Mouse (Mus musculus): ENCODE results near the gene Rad51c. TPM values are rescaled to one million over a fixed set of nuclear protein-coding genes. Genes with fewer than 3 reads are reported as not detected.
"Not testable (repeated sequence)": the region's sequence is repeated elsewhere in the genome, so short reads cannot be mapped to it uniquely, and the experiment has no call there.

Rad51c gene
- total RNA-seq, 2 experiments from 2014 or later: 0.17 to 0.18 TPM

DNA sequence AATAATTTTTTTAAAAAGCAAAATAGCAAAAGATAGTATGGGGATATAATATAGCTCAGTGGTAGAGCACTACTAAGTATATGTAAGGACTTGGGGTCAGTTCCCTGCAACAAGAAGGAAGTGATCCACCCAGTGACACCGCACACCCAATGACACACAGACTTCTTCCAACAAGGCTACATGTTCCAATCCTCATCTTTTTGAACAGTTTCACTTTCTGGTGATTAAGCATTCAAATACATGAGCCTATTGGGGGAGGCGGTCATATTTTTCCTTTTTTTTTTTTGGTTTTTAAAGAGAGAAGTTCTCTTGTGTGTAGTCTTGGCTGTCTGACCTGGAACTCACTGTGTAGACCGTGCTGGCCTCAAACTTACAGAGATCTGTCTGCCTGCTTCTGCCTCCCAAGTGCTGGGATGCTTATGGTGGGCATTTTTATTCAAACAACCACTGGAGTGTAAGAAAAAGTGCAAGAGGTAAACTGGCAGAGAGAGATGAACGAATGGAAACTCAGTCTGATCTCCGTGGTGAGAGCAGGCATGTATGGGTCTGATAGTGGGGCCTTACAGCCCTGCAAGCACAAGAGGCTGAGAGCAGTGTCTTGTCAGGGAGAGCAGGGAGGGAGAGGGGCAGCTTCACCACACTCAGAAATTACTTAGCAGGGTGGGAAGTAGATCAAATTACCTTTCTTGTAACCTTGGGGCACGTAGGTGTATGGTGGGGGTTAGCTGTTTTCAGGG is 28.3 kb upstream of the Rad51c start:
- no peak for DNase-seq (ENCODE audit: low spot score)

DNA sequence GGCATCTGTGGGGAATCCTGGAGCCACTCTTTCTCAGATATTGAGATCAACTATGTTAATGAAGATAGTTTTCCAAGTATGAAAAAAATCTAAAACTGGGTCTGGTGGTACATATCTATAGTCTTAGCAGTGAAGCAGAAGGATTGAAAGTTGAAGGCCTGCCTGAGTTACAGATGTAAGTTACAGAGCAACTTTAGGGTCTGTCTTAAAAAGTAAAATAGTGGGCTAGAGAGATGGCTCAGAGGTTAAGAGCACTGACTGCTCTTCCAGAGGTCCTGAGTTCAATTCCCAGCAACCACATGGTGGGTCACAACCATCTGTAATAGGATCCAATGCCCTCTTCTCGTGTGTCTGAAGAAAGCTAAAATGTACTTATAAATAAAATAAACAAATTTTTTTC is 27.7 kb upstream of the Rad51c start:
- no peak for DNase-seq (ENCODE audit: low spot score)

DNA sequence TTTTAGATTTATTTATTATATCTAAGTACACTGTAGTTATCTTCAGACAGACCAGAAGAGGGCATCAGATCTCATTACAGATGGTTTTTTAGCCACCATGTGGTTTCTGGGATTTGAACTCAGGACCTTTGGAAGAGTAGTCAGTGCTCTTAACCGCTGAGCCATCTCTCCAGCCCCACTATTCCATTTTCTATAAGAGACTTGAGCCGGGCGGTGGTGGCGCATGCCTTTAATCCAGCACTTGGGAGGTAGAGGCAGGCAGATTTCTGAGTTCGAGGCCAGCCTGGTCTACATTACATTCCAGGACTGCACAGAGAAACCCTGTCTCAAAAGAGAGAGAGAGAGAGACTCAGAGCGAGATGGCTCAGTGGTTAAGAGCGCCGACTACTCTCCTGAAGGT is 27.1 kb upstream of the Rad51c start:
- DNase-seq (ENCODE audit: low spot score): not testable (repeated sequence)

DNA sequence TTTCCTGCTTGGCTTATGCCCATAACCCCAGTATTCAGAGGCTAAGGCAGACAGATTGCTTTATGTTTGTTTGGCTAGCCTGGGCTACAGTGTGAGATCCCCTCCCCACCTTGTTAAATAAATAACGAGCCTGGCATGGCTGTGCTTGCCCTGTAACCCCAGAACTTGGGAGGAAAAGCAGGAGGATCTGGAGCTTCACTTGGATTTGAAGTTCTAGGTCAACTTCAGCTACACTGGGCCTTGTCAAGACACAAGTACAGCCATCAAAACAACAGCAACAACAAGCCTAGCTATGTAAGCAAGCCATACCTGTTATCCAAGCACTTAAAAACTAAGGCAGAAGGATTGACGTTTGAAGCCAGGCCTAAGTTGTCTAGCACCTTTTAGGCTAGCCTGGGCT is 25.6 kb upstream of the Rad51c start:
- no peak for DNase-seq (ENCODE audit: low spot score)

DNA sequence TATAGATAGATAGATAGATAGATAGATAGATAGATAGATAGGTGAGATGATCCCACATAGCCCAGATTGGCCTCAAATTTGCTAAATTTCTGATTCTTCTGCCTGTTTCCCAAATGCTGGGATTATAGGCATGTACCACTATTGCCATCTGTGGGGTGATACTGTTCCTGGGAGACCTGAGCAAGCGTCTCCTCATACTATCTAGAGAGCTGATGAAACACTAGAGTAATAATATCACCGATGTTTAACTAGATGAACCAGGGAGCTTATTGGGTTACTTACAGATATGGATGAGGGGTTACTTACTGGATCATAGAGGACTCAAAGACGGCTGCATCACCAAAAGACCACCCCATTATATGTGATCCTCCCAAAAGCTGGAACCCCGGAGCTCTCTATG is 24.6 kb upstream of the Rad51c start:
- DNase-seq (ENCODE audit: low spot score): no peak

DNA sequence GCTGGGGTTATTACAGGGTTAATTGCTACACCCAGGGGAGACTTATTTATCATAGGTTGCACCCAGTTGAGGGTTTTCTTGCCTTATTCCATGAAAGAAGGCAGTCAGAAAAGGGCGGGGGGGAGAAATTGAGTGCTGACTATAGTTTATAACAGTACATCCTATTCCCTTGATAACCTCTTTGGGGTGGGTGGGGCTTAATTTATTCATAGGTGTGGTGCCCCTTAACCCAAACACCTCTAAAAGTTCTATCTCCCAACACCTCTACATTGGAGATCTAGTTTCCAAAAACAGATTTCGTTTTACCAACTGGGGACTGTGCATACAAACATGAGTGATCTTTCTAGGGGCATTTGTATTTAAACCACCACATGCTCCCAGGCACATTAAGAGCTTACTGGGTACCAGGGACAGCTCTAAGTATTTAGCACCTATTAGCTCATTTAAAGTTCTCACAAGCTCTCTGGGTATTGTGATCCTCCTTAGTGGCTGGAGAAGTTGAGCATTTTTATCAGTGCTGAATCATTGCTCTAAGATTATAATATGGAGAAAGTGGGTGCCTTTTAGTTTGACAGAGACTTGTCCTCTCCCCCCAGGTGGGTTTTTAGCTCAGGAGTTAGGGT is 23.4 kb upstream of the Rad51c start:
- no peak for DNase-seq (ENCODE audit: low spot score)

DNA sequence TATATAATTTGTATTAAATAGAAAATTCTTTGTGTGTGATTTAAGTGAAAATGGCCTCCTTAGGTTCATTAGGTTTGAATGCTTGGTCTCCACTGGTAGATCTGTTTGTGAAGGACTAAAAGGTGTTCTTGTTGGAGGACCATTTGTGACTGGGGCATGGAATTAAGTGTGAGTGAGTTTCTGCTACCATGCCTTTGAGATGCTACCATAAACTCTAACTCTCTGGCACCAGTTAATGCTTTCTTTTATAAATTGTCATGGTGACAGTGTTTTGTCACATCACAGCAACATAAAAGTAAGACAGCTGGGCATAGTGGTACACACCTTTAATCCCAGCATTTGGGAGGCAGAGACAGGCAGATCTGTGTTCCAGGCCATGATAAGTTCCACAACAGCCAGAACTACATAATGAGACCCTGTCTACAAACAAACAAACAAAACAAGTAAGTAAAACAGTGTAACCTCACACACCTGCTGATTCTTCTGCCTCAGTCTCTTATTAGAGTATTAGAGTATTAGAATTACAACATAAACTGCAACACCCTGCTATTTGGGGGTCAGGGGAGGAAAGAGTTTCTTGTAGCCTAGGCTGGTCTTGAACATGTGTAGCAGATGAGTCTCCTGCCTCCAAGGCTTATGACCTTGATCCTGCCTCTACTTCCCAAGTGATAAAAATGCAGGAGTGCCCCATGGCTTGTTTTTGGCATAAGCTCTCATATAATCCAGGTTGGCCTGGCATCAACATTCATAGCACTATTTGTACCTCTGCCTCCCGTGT is 22.7 kb upstream of the Rad51c start:
- DNase-seq (ENCODE audit: low spot score): no peak

DNA sequence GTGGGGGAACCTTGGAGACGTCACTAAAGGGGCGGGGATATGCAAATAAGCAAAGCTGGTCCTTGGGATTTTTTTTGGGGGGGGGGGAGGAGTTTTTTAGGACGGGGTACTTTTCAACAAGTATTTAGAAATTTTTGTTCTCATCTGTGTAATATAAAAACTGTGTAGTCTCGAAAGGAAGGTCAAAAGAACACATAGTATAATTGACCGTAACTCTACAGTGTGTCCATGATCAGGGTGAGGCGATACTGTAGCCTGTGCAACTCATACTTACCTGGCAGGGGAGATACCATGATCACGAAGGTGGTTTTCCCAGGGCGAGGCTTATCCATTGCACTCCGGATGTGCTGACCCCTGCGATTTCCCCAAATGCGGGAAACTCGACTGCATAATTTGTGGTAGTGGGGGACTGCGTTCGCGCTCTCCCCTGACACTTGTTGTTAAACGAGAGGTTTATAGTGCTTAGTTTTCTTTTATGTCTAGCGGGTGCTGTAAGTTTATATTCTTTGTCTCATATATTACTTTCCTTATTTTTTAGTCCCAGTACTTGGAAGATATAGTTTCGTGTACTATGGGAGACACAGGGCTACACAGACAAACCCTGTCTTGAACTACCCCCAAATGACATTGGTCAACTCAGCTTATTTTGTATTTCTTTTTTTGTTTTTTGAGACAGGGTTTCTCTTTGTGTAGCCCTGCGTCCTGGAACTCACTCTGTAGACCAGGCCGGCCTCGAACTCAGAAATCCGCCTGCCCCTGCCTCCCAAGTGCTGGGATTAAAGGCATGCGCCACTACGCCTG is 21.9 kb upstream of the Rad51c start:
- DNase-seq (ENCODE audit: low spot score): peak; percentile 90

DNA sequence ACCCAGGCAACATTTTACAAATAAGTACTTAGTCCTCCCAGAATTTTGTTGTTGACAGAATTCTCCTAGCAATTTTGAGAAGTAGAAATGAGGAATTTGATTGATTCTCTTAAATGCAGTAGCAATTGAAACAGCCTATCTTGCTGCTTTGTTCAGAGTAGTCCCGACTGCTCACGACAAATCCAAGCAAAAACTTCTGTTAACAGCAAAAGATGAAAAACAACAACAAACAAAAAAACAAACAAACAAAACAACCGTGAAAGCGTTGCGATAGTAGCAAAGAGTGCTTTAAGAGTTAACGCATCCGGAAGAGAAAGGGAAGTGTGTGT is 21.3 kb upstream of the Rad51c start:
- DNase-seq (ENCODE audit: low spot score): no peak

DNA sequence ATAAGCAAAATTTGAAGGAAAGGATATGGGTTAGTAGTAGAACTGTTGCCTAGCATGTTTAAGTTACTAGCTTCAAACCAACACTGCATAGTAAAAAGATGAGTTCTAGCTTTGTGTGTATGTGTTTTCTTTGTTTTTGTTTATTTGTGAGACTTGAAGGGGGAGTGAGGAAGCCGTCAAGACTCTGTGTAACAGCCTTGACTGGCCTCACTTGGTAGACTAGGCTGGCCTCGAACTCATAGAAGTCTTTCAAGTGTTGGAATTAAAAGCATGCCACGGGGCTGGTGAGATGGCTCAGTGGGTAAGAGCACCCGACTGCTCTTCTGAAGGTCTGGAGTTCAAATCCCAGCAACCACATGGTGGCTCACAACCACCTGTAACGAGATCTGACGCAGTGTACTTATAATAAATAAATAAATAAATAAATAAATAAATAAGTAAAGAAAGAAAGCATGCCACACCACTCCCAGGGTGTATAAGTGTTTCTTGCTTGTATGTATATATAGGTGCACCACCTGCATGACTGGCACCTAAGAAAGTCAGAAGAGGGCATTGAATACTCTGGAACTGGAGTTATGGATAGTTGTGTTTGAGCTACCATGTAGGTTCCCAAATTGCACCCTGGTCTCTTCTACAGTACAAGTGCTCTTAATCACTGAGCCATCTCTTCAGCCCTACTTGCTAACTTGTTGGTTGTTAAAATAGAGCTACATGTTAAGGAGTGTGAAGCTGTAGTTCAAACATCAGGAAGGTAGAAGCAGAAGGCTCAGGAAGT is 19.0 kb upstream of the Rad51c start:
- no peak for DNase-seq (ENCODE audit: low spot score)

DNA sequence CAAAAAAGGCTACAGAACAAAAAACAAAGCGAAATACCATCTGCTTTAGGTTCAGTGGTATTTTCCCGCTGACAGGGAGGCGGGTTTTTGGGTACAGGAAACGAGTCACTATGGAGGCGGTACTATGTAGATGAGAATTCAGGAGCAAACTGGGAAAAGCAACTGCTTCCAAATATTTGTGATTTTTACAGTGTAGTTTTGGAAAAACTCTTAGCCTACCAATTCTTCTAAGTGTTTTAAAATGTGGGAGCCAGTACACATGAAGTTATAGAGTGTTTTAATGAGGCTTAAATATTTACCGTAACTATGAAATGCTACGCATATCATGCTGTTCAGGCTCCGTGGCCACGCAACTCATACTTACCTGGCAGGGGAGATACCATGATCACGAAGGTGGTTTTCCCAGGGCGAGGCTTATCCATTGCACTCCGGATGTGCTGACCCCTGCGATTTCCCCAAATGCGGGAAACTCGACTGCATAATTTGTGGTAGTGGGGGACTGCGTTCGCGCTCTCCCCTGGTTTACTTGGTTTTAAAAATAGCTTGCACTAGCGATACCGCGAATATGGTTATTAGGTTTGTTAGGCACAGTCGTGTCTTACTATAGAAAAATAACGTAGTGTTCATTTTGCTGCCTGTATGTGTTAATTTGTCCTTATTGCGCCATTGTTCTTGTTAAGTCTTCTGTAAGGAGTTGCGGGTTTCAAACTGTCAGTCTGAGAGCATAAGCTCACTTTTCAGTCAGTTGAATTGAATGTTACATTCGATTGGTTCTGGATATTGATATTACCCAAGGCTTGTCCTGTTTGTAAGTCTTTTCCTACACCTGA is 18.0 kb upstream of the Rad51c start:
- DNase-seq (ENCODE audit: low spot score): peak; percentile 85

DNA sequence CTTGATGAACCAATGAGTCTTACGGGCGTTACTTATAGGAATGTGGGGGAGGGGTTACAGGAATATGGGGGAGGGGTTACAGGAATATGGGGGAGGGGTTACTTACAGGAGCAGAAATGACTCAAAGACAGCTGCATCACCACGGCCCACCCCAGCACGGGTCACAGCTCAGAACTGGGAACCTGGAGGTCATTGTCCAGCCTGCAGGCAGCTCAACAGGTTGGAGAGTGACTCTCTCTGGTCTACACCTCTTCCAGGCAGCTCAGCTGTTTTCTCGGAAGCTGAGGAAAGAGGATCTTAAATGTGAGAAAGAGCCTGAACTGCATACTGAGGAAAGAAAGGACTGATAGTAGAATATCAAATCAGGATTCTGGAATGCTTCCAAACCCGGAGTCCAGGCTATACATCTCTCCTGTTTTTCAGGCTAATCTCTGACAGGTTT is 17.0 kb upstream of the Rad51c start:
- no peak for DNase-seq (ENCODE audit: low spot score)

DNA sequence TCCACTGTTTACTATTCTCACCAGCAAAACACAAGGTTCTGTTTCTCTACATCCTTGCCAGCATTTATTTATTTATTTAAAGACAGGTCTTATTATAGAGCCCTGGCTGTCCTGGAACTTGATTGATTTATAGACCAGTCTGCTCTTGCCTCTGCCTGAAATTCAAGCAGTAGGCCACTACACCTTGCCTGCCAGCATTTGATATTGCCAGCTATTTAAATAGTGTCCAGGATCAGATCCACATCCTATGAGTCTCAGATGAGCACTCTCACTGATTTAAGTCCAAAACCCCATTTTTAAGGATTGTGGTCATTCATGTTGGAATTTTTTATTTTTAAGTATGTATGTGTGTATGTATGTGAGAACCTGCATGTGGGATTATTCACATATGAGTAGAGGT is 16.1 kb upstream of the Rad51c start:
- peak; percentile 51 for DNase-seq (ENCODE audit: low spot score)

DNA sequence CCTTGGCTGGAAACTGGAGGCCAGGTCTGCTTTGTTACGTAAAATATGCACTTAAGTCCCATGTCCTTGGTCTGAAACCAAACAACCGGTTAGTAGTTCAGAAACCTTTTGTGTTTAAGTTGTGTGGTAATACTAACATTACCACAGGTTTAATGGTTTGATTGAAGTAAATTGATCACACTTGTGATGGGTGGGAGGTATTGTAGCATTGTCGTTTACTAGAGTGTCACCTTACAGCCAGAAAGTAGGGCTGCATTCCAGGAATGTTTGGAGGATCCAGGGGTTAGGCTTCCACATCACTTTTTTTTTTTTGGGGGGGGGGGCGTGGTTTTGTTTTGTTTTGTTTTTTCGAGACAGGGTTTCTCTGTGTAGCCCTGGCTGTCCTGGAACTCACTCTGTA is 11.4 kb upstream of the Rad51c start:
- no peak for DNase-seq (ENCODE audit: low spot score)

DNA sequence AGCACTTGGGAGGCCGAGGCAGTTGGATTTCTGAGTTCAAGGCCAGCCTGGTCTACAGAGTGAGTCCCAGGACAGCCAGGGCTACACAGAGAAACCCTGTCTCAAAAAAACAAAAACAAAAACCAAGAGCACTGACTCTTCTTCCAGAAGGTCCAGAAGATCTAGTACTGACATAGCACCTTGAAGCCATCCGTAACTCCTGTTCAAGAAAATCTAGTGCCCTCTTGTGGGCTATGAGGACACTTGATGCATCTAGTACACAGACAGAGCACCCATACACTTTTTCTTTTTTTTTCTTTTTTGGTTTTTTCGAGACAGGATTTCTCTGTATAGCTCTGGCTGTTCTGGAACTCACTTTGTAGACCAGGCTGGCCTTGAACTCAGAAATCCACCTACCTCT is 8.7 kb upstream of the Rad51c start:
- not testable (repeated sequence) for DNase-seq (ENCODE audit: low spot score)

DNA sequence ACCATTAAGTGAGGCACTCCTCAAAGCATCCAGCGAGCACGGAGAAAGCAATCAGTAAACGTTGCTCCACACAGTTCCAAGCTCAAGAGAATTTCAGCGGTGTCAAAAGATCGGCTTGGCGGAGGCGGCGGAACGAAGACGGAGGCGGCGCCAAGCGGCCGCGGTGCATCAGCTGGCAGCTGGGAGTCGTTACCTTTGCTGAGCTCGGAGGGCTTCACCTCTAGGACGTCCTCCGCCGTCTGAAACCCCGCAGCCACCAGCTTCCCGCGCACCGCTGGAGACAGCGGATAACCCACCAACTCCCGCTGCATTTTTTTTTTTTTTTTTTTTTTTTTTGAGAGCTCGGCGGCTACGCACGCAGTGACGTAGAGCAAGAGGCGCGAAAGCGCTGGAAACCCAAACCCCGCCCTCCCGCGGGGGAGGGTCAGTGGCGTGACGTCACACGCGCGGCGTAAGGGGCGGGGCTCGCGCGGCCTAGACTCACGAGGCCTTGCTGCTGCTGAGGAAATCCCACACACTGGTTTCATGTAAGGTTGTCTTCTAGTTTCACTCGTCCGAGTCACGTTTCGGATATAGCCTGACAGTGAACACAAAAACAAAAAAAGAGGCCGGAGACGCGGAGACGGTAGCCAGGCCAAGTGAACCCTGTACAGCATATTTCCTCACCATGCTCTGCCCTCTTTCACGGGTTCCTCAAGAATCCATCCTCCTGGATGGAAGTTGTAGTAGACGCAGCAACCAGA is 472 bp downstream of the Rad51c start:
- DNase-seq (ENCODE audit: low spot score): peak; percentile 95

DNA sequence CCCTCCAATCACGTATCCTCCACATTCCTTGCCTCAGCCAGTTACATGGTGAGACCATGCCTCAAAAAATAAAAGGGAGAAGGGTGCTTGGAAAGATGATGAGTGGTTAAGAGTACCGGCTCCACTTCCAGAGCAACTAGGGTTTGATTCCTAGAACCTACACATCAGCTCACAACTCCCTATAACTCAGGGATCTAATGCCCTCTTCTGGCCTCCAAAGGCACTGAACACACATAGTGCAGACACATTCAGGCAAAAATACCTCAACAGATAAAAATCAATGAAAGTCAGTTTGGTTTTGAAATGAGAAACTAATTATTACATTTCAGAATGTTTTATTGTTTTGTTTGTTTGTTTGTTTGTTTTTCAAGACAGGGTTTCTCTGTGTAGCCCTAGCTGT is 6.4 kb downstream of the Rad51c start:
- DNase-seq (ENCODE audit: low spot score): no peak

DNA sequence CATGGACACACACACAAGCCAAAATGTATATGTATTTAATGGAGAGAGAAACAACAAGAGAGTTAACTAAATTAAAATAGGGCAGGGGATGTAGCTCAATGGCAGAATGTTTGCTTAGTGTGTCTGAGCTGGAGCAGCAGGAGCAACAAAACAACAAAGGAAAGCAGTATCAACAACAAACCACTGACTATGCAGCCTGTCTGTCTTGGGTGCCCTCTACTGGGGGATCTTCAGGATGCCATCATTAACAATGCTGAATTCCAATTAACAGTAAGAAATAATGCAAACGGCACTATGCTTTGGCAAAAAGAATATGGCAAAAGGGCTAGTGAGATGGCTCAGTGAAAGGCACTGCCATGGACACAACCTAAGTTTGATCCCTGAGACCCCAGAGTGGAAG is 10.9 kb downstream of the Rad51c start:
- DNase-seq (ENCODE audit: low spot score): no peak

DNA sequence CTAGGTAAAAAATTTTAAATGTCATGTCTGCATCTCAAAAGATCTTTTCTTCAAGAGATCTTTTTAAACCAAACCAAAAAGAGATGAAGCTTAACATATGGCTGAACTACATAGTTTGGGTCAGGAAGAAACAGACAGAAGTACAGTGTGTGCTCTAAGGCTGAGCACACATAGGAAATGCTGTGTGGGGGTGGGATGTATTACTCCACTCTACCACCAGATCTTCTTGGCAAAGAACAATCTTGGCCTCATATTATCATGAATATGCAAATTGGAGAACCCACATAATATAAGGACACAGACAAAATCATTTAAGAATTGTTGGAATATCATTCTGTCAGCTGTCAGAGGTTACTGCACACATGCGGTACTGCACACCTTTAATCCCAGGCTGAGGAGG is 19.1 kb downstream of the Rad51c start:
- no peak for DNase-seq (ENCODE audit: low spot score)

DNA sequence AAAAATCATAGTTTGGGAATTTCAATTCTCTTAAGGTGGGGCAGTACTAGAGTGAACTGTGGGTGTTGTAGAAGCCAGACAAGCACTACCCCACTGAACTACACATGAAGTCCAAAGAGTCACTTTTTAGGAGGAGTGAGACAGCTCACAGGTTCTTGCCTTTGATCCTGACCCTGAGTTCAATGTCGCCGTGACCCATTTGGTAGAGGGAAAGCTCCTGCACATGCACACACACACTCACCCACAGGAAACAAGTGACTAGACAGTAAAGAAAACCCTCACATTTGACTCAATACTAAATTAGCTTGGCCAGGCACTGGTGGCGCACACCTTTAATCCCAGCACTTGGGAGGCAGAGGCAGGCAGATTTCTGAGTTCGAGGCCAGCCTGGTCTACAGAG is 20.2 kb downstream of the Rad51c start:
- DNase-seq (ENCODE audit: low spot score): no peak
